Mouse (Mus musculus) gastrocnemius, postnatal 10 days (tissue): ENCODE data around the gene Ube2o. TPM values are rescaled to one million over a fixed set of nuclear protein-coding genes. Genes with fewer than 3 reads are reported as not detected.
"Not testable (repeated sequence)": the region's sequence is repeated elsewhere in the genome, so short reads cannot be mapped to it uniquely, and the experiment has no call there.

Experiments
- DNase-seq: peaks from one replicate; pipeline ENCODE4 v3.0.0; 2021; ENCODE audit warnings: mixed read lengths
- total RNA-seq, 2 experiments: library from RNA; stranded (reverse); gene quantifications; 2 replicates each; pipeline ENCODE4 v1.2.3; 2021

Ube2o gene
- total RNA-seq, 2 experiments from 2014 or later, result 20.7 to 24.9 TPM

DNA sequence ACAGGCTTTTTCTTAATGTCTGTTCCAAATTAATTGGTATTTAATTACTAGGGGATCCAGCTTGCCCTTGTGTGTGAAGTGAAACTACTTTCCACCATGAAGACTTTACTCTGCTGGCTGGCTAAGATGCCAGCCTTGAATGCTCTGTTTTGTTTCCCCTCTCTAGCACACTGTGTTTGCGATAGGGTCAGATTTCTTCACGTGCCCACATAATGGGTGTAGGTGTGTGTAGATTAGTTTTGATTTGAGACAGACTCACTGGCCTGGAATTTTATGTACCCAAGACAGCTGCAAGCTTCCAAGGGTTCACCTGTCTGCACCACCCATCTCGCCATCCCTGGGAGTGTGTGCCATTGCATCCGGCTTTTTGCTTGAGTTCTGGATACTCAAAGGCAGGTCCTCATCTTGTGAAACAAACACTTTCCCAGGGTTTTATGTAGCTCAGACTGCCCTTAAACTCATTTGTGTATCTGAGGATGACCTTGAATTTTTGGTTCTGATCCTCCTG lies 67.7 kb downstream of the Ube2o start:
- no peak for DNase-seq

DNA sequence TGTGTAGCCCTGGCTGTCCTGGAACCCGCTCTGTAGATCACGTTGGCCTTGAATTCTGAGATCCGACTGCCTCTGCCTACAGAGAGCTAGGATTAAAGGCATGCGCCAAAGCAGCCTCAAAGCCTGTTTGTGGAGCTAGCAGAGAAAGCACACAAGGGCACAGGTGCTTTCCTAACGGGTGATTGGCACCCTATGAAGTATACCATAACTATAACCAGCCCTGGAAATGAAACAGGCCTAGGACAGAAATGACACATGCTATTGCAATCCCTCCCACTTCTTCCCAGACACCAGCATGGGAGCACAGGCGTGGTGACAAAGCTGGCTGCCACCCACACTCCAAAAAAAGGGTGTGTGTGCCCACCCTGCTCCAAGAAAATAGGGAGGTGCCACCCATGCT lies 68.3 kb downstream of the Ube2o start:
- DNase-seq, result no peak

DNA sequence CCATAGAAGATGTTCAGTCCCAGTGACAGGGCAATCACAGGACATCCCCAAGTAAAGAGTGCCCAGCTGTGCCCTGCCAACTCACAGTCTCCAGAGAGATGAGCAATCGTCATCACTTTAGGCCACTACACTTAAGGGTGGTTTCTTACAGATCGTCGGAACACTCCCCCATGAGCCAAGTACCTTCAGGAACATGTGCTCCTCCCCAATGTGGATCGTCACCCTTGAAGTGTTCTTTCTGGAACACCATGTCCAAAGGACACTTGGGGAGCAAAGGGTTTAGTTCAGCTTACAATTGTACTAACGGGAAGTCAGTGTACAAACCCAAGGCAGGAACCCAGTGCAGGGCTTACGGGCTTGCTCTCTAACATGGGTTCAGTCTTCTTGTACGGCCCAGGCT lies 69.1 kb downstream of the Ube2o start:
- no peak for DNase-seq

DNA sequence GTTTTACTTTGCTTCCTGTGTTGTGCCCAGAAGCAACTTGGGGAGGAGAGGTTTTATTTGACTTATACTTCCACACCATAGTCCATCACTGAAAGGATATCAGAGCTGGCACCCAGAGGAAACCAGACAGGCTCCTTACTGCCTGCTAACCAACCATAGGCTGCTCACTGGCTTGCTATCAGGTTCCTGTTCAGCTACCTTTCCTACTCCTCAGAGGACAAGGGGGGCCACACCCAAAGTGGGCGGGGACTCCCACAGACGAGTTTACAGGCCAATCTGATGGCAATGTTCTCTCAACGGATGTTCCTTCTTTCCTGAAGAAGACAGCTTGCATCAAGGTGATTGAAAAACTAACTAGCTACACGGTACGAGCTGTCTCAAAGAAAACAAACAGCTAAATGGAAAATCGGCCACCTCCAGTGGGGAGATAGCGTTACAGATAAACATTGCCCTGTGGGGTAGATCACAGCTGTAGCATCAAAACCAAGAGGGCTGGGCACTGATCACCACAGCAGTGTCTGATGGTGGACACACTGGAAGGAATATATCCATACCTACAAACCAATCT lies 69.9 kb downstream of the Ube2o start:
- DNase-seq, result no peak

DNA sequence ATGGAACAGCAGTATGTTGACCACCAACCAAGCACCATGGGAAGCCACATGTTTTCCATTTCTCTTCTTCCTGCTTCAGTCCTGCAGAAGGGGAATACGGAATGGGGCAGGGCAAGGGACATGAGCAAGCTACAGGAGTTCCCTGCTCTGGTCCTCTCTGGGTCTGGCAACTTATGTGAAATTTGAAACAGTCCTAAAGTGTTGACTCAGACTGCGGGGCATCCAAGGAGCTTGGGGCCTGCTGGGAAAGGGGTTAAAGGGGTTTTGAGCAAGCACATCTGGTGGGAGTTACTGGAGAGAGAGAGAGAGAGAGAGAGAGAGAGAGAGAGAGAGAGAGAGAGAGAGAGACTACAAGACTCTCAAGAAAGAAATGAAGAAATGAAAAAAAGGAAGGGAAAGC lies 72.6 kb downstream of the Ube2o start:
- DNase-seq, result no peak

DNA sequence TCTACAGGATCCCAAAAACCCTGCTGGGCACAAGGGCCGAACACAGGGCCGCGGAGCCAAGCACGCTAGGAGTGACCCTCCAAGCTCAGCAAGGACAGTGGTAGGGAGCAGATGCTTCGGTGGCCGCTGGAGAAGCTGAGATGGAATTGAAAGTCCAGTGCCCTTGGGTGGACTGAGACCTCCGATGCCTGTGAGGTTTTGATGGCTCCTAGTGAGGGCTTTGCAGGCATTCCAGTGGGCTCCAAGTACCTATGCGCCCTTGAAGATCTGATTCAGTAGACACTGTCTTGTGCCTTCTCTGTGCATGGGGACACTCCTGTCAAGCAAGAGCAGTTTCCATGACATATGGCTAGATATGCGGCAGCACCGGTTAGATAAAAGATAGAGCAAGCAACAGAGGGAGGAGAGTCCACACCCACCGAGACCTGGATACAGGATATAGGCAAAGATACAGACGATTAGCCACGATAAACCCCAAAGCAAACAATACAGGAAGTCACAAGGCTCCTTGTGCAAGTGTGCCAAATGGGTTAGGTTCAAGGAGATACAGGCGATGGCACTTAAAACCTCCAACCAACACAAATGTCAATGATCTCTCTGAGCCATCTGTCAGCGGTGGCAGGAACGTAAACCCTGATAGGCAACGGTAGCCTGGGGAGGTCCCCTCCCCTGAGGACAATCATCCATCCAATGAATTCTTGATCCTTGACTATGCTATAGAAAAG lies 74.9 kb downstream of the Ube2o start:
- no peak for DNase-seq

DNA sequence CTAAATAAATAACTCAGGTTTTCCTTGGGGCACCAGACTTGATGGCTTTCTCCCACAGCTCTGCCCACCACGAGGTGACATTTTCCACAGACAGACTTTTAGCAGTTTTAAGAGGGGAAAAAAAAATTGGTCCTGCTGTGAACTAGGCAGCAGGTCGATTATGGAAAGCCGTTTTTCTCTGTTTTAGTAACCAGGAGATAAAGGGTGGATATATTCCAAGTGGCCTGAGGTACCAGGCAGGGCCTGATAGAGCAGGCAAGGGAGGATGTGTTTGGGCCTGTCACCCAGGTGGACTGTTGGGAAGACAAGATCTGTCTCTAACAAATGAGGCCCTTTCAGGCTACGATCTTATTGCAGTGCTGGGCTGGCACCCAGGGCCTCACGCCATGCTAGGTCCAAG lies 75.7 kb downstream of the Ube2o start:
- DNase-seq, result no peak

DNA sequence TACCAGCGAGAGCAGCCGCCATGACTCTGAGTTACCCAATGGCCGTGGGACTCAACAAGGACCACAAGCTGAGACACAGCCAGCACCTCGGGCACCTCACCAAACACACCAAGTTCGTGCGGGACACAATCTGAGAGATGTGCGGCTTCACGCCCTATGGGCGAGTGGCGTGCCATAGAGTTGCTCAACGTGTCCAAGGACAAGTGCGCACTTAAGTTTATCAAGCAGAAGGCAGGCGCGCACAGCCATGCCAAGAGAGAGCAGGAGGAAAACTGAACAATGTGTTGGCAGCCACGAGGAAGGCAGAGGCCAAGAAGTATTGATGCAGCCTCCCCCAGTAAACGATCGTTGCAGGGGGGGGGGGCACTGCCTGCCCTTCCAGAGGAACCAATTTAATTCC lies 76.7 kb downstream of the Ube2o start:
- no peak for DNase-seq

DNA sequence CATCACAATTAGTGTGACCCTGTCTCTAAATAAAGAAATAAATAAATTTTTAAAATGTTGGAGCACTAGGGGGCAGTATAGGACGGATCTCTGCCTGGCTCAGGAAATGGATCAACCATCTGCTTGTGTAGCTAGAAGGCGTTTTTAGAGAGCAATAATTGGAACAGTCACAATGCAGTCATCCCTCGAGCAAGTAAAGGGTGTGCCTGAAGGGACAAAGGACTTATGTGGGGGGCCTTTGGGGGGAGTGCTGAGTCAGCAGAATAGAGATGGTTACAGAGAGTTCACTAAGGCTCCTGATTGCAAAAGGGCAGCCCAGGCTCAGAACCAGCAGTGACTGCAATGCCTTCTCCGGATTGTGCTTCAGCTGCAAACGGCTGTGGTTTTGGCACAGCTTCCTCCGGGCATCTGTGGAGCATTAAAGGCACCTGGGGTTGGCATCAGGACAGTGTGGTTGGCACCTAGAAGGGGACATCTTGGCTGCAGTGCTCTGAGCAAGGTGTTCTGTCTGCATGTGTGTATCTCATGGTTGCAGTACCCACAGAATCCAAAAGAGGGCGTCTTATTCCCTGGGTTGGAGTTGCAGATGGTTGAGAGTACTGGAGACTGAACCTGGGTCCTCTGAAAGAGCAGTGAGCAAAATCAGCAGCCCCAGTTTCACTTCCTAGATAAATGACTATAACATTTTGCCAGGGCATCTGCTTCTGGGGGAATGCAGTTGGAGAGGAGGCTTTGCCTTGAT lies 80.1 kb downstream of the Ube2o start:
- peak; percentile 22 for DNase-seq

DNA sequence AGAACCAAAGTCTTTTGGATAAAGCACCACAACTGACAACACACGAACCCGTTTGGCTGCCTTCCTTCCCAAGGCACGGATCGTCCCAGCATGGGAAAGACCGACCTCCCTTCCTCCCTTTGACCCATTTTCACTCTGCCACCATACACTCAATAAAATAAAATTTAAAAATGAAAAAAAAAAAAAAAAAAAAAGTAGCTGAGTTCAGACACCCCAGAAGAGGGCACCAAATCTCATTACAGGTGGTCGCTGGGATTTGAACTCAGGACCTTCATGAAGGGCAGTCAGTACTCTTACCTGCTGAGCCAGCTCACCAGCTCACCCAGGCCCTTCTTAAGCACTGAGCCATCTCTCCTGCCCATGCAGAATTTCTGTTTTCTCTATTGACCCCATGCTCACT lies 82.2 kb downstream of the Ube2o start:
- no peak for DNase-seq

DNA sequence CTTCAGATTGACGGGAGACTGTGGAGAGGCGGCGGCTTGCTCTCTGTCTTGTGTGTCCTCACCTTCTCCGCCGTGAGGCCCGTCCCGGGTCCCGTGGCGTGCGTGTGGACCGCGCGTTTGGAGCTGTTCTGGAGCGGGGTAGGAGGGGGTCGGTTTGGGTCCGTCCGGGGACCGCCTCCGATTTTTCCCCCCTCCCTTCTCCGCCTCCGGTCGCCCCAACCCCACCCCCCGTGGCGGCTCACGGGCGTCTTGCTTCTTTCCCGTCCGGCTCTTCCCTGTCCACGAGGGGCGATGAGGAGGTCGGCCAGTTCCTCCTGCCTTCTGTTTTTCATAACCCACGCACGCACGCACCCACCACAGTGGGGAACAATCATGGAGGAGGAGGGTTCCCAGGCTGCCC lies 82.7 kb downstream of the Ube2o start:
- no peak for DNase-seq

DNA sequence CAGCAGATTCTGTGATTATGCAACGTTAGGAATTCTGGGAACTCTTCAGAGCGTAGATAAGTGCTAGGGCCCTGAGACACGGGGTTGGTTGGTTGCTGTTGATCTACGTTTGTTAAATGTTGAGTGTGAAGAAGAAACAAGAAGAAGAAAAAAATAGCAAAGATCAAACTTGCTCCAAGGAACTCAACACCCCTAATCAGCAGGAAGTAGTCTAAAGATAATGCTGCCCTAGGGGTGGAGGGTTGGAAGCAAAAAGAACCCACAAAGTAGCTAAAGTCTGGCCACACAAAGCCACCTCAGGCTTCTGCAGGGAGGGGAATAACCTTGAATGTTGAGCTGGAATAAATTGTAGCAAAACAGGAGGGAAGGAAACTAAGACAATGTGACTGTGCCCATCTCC lies 83.9 kb downstream of the Ube2o start:
- no peak for DNase-seq

DNA sequence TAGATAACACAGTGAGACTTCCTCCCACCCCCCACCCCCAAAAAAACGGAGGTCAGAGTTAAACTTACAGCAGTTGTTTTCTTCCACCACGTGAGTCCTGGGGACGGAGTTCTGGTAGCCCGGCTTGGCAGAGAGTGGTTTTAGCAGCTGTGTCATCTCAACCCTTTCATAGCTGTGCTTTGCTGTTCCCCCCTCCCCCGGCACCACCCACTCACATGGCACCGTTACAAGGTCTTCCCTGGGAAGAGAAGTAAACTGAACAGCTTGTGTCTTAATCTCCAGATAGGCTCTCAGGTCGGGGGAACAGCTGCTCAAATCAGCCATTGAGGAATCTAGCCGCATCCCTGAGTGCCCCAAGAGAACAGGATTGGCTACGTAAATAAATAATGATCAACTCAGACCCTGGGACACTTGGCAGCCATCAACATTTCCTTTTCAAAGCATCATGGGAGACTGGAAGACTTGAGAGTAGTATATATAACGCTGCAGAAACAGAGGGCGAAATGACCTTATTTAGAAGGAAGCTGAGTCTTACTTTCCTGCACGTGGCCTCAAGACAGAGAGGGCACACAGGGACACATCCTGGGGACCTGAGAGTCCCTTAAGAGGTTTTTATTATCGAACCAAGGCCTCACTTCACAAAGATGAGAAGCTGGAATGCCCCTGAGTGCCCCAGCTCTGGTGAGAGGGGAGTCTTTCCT lies 86.6 kb downstream of the Ube2o start:
- DNase-seq, result peak; percentile 65

DNA sequence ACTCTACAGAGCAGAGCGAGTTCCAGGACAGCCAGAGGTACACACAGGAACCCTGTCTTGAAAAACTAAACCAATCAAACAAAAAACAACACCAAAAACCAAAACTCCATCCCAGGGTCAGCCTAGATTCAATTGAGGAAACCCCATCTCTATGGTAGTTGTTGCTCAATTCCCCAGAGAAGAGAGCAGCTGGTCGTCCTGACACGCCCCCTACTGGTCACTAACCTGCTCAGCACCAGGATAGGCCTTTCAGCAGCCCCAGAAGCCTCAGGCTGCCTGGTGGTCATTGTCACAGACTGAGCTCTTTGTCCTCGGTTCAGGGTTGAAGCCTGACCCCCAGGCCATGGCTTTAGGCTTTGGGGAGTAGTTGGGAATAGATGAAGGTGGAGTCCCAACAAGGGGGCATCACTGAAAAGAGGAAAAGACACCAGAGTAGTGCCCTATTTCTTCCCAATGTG lies 87.4 kb downstream of the Ube2o start, which contains the start of gene Prpsap1:
Gene Prpsap1 (minus strand): TSS at position 408 of the 458 bp plus-strand sequence.
- DNase-seq, result peak; percentile 48

DNA sequence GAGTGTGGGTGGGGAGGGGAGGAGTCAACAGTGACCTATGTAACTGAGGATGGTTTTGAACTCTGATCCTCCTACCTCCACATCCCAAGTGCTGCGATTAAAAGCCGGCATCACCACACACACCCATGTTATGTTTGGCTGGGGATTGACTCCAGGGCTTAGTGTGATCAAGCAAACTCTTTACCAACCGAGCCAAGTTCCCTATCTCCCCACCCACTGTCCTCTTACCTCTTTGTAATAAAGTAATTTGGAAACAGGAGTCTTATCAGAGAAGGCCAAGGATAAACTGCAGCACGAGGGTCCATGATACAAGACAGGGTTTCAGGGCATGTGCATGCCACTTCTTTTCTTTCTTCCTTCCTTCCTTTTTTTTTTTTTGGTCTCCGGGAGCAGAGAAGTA lies 88.1 kb downstream of the Ube2o start:
- DNase-seq, result no peak

DNA sequence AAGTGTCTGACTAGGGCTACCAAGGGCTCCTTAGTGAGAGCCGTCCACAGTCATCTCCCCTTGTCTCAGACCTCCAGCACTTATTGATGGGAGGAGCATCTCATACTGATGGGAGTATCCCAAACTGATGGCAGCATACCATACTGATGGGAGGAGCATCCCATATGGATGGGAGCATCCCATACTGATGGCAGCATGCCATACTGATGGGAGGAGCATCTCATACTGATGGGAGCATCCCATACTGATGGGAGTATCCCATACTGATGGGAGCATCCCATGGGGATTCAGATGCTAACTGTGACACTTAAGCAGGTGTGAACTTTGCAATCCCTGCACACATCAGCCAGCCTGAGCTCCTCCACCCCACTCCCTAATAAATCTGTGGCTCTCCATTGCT lies 88.7 kb downstream of the Ube2o start:
- DNase-seq, result not testable (repeated sequence)

DNA sequence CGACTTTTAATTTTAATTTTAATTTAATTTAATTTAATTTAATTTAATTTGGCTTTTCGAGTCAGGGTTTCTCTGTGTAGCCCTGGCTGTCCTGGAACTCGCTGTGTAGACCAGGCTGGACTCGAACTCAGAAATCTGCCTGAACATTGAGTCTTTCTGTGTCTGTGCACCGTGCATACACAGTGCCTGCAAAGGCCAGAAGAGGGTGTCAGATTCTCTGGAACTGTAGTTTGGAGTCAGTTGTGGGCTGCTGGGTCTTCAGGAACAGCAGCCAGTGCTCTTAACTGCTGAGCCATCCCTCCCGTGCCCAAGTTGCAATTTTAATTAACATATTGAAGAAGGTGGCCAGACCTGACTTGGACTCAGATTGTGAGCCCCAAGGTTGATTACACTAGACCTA lies 89.9 kb downstream of the Ube2o start:
- DNase-seq, result no peak

DNA sequence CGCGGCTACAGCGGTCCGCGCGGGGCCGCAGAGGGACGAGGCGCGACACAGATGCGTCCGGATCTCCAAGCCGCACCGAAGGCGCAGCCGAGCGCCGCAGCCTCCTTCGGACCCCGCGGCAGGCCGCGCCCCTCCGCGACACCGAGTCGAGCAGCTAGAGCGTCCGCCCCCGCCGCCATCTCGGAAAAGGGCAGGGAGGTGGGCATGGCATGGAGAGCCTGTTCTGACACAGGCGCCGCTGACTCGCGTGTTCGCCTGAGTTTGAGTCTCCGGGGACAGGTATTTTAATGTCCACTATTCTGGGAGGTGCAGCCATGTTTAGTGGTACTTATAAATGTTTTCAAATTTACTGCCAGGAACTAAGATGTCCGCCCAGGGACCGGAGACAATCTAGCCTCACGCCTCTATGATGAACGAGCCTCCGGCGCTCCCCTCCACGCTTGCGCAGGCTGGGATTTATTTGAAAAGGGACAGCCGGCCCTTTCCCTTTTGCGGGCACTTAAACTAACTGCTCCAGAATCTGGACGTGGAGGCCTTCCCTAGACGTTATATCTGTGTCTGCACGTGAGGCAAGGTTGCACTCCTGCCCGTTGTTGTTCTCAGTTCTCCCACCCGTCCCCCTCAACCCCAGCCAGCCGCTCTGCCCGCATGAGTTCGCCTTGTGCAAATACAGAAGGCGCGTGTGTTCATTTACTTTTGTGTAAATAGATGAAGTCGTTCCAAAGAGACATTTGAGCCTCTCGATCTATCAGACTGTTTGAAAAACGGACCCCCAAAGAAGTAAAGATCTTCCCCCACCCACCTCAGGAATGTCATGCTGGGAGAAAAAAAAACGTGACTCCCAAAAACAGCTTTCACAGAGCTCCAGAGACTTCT lies 90.8 kb downstream of the Ube2o start:
- DNase-seq, result peak; percentile 89

DNA sequence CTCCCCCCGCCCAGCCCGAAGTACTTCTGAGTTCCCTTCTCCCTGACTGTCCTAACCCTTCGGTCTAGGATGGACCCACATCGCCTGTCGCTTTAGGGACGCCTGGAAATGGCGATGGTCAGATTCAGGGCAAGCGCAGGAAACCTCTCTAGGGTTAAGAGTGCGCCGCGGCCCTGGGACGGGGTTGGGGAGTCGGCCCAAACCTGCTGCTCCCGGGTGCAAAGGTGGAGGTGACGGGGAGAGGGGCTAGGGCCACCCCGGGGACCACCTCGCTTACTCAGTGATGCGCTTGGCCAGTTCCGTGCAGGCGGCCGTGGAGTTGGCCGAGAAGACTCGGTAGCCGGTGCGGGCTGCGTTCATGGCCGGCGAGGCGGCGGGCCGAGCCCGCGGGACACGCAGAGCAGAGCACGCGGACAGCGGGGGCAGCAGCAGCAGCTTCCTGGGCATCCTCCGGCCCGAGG lies 91.4 kb downstream of the Ube2o start:
- no peak for DNase-seq

DNA sequence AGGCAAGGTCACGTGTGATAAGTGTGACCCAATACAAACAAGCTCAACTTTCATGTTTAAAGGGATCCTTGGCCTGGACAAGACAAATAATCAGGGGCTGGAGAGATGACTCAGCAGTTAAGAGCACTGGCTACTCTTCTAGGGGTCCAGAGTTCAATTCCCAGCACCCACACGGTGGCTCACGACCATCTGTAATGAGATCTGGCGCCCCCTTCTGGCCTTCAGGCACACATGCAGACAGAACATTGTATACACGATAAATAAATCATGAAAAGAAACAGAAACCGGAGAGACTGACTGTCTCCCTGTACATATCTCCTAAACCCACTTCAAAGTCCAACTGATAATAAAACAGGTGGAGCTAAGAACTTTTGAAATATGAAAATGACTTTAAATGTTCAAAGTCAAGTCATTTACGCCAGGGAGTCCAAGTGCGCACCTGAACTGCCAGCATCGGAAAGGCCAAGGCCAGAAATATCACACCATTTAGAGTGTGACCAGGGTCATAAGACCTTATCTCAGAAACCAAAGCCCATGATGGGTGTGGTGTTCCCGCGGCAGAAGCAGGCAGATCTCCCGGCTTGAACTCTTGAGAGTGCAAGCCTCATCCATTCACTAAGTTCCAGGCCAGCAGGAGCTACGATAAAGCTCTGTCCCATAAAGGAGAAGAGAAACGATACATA lies 92.4 kb downstream of the Ube2o start:
- no peak for DNase-seq

DNA sequence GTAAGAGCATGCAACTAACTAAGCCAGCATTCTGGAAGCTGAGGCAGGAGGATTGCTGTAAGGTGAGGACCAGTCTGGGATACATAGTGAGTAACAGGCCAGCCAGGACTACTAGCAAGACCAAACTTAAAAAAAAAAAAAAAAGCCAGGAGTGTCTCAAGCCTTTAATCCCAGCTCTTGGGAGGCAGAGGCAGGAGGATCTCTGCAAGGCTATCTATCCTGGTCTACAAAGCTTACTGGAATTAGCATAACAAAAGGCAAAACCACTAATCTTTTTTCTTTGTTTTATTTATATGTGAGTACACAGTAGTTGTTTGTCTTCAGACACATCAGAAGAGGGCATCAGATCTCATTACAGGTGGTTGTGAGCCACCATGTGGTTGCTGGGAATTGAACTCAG lies 93.0 kb downstream of the Ube2o start:
- DNase-seq, result no peak
